Mouse (Mus musculus) kidney, adult 2 months (tissue): ENCODE measurements around the gene Pdss2. TPM values are rescaled to one million over a fixed set of nuclear protein-coding genes. Genes with fewer than 3 reads are reported as not detected.

Source experiments
- DNase-seq: peaks from one replicate; pipeline ENCODE4 v3.0.0; 2021
- H3K27ac ChIP-seq: fragments of 200-500 bp; 2 replicates; pipeline ENCODE4 v1.5.1; 2012; ENCODE audit warnings: low read depth, low read length, control low read depth, inconsistent platforms; ENCODE audit not compliant: insufficient read depth
- H3K27me3 ChIP-seq: fragments of 200-500 bp; replicated peaks from 2 replicates; pipeline ENCODE4 v1.6.1; 2012; ENCODE audit warnings: mild to moderate bottlenecking, moderate library complexity, low read length, inconsistent platforms; ENCODE audit not compliant: control insufficient read depth, insufficient read depth
- H3K36me3 ChIP-seq: fragments of 200-500 bp; 2 replicates; pipeline ENCODE4 v1.6.1; 2012; ENCODE audit warnings: mild to moderate bottlenecking, moderate library complexity, low read length, inconsistent platforms; ENCODE audit not compliant: control insufficient read depth, insufficient read depth
- H3K4me1 ChIP-seq: fragments of 200-500 bp; 2 replicates; pipeline ENCODE4 v1.6.1; 2011; ENCODE audit warnings: low read length; ENCODE audit not compliant: control insufficient read depth, insufficient read depth
- H3K4me3 ChIP-seq: fragments of 200-500 bp; 2 replicates; pipeline ENCODE4 v1.5.1; 2011; ENCODE audit warnings: mild to moderate bottlenecking, low read depth, low read length, control low read depth; ENCODE audit not compliant: insufficient read depth
- CTCF ChIP-seq: fragments of 200-500 bp; conservative IDR thresholded peaks from 2 replicates; pipeline ENCODE4 v1.5.1; 2011; ENCODE audit warnings: low read depth, mild to moderate bottlenecking, control low read depth, low read length, moderate library complexity, mixed read lengths; ENCODE audit not compliant: insufficient read depth, insufficient read length
- POLR2A ChIP-seq: fragments of 200-500 bp; IDR thresholded peaks from one replicate; pipeline ENCODE4 v1.6.1; 2011; ENCODE audit warnings: low read depth, low read length, control low read depth
- WGBS: fragments of 180-500 bp; shearing (Covaris S2); methylation state at CpG from one replicate; pipeline ENCODE4 v1.1.7; 2018; 5-methylcytosine and 5-hydroxymethylcytosine counted together
- polyA plus RNA-seq: library from polyadenylated mRNA; depleted of rRNA; stranded (reverse); fragments of >200 nt; gene quantifications from 2 replicates; pipeline ENCODE4 v1.2.3, GENCODE M21; 2012

The Pdss2 gene
- polyA plus RNA-seq, 1 experiment = 16.8 TPM

- Histone ChIP-seq H3K27ac (no peak overlapping the region), H3K4me1 (peaks cover 7% of the 10 kb centered on the region), H3K27me3 (no peaks in the 10 kb centered on the region), H3K4me3 (no peak overlapping the region), H3K36me3 (no peaks in the 10 kb centered on the region)
- TF ChIP-seq POLR2A (no peak), CTCF (no peak)
- no peak for DNase-seq
- 87% methylated on average over 2 of the region's 2 CpGs for WGBS
Measured at GRCm38 (mm10) chr10:43223391-43223790, 2.1 kb downstream of the Pdss2 start.

DNA sequence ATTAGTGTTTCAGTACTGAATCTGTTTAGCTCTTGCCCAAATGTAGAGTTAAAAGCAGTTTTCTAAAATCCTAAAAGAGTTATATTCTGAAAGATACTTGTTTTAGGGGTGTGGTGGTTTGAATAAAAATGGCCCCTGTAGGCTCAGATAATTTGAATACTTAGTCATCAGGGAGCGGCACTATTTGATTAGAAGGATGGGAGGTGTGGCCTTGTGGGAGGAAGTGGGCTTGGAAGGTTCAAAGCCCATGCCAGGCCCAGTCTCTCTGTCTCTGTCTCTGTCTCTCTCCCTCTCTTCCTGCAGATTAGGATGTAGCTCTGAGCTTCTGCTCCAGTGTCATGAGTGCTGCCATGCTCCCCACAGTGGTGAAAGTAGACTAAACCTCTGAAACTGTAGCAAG, 5.1 kb downstream of the Pdss2 start:
- TF ChIP-seq POLR2A (no peak), CTCF (no peak)
- WGBS = 95% methylated on average over 1 of the region's 1 CpGs

DNA sequence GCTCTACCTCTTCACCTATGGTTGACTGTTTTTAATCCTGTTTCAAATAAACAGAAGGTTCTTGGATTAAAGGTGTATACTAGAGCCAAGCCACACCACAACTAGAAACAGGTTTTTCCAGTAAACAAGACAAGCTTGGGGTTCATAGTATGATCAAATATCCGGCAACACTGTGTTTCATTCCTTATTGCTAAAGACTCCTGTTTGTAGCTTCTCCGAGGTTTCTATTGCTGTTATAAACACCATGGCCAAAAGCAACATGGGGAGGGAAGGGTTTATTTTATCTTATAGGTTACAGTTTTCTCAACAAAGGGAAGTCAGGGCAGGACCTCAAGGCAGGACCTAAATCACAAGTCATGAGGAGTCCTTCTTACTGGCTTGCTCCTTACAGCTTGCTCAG, 8.0 kb downstream of the Pdss2 start:
- Histone ChIP-seq H3K27me3 (no peaks in the 10 kb centered on the region), H3K27ac (no peak overlapping the region), H3K4me1 (no peaks in the 10 kb centered on the region), H3K4me3 (no peak overlapping the region), H3K36me3 (no peaks in the 10 kb centered on the region)
- no peak for TF ChIP-seq CTCF
- no peak for TF ChIP-seq POLR2A
- DNase-seq = no peak
- WGBS = 83% methylated on average over 2 of the region's 2 CpGs

More for the DNA sequence above, 5.1 kb downstream of the Pdss2 start:
- DNase-seq = no peak
- no peak overlapping the region for H3K4me3 ChIP-seq
- H3K27me3 ChIP-seq = no peaks in the 10 kb centered on the region
- H3K27ac ChIP-seq = no peak overlapping the region
- H3K36me3 ChIP-seq = no peaks in the 10 kb centered on the region
- peaks cover 3% of the 10 kb centered on the region for H3K4me1 ChIP-seq

DNA sequence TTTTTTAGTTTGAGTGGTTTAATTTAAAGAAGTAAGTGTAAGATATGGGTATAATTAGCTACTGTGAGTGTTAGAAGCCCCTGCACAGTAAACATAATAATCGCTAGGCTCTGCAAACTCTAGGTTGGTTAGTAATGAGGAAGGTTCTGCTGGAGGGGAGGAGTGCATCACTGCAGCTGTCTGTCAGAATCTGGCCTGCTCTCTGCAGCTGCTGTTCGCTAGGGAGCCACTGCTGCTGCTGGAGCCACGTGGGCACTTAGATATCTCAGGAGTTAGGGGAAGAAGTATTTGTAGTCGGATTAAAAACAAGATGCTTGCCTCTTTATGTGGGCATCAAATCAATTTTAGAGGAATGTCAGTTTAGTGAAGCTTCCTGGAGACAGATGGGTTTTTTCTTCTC, 13.2 kb downstream of the Pdss2 start:
- H3K27ac ChIP-seq = no peak overlapping the region
- H3K4me1 ChIP-seq = no peaks in the 10 kb centered on the region
- H3K27me3 ChIP-seq = no peaks in the 10 kb centered on the region
- no peak overlapping the region for H3K4me3 ChIP-seq
- H3K36me3 ChIP-seq = no peaks in the 10 kb centered on the region
- DNase-seq = no peak
- TF ChIP-seq CTCF (no peak), POLR2A (no peak)
- 61% methylated on average over 4 of the region's 4 CpGs for WGBS

DNA sequence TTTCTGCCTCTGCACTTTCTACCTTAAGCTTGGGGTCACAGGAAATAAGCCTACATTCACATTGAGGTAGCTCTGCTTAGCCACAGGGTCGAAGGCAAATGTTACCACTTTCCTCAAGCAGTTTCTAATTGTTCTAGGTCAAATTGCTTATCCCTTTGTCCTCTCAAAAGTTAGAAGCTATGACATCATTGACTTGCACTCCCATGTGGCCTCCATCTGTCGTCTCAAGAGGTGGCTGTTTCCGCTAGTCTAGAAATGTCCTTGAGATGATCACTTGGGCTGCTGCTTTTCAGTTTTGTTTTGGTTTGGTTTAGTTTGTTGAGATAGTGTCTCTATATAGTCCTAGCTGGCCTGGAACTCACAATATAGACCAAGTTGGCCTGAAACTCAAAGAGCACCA, 13.7 kb downstream of the Pdss2 start:
- H3K4me1 ChIP-seq = no peaks in the 10 kb centered on the region
- 91% methylated on average over 3 of the region's 3 CpGs for WGBS

GRCm38 (mm10) chr10:43235758-43236669, 14.7 kb downstream of the Pdss2 start:
- Histone ChIP-seq H3K4me1 (no peaks in the 10 kb centered on the region), H3K36me3 (no peaks in the 10 kb centered on the region), H3K27me3 (no peaks in the 10 kb centered on the region), H3K4me3 (no peak overlapping the region), H3K27ac (no peak overlapping the region)
- no peak for DNase-seq
- no peak for TF ChIP-seq POLR2A
- no peak for TF ChIP-seq CTCF
- WGBS = 91% methylated on average over 5 of the region's 5 CpGs

More for the DNA sequence above, 13.7 kb downstream of the Pdss2 start:
- no peaks in the 10 kb centered on the region for H3K27me3 ChIP-seq
- TF ChIP-seq CTCF (no peak), POLR2A (no peak)
- DNase-seq = no peak
- no peak overlapping the region for H3K27ac ChIP-seq
- no peak overlapping the region for H3K4me3 ChIP-seq
- no peaks in the 10 kb centered on the region for H3K36me3 ChIP-seq

- peaks cover 6% of the 10 kb centered on the region; the same call in 1 of the 2 replicates for H3K4me1 ChIP-seq
- H3K36me3 ChIP-seq = no peaks in the 10 kb centered on the region
- no peak for TF ChIP-seq POLR2A
- no peak for TF ChIP-seq CTCF
- H3K4me3 ChIP-seq = no peak overlapping the region
- DNase-seq = no peak
- 92% methylated on average over 8 of the region's 8 CpGs for WGBS
- no peak overlapping the region for H3K27ac ChIP-seq
- H3K27me3 ChIP-seq = no peaks in the 10 kb centered on the region
Measured at GRCm38 (mm10) chr10:43242215-43242614, 20.9 kb downstream of the Pdss2 start.
